Mouse (Mus musculus) frontal cortex, adult 2 months (tissue): ENCODE measurements at regions not wholly inside any gene's neighbourhood (a gene's known extent, or its start where the extent isn't known, plus 50 kb on each side); places are given as distances from the start of the nearest gene placed in this dataset.

Experiments used
- DNase-seq, 2 experiments: peaks; one replicate each; pipeline ENCODE4 v3.0.0; 2022; ENCODE audit warnings: low spot score in 1 of 2; ENCODE audit errors: extremely low spot score in 1 of 2

GRCm38 (mm10) chr13:34398061-34398787 lies 53.2 kb upstream of the Slc22a23 start:
- no peak for DNase-seq

GRCm38 (mm10) chr13:34395504-34395903 lies 50.5 kb upstream of the Slc22a23 start:
- DNase-seq, result no peak

GRCm38 (mm10) chr13:34395010-34395409 lies 50.0 kb upstream of the Slc22a23 start:
- no peak for DNase-seq
